ENCODE assay signal across 12 mouse cellular contexts in genomic region chr4:139590446-139590845, GRCm38 (mm10). TPM values are rescaled to one million over a fixed set of nuclear protein-coding genes. Genes with fewer than 3 reads are reported as not detected.
DNase-seq lines count a peak whose midpoint lies in the region; ATAC-seq lines count a peak whose summit lies in the region.
"Had no signal": no experiment of that assay in that cellular context is flagged by ENCODE, and none has a peak within 500 bp of the region (broad histone marks: within the 10 kb centered on the region; RNA-seq: fewer than 3 reads in every experiment).

No protein-coding gene starts in this region.

- H3K27me3 ChIP-seq in midbrain, embryonic 10.5 days (ENCODE audit: low read depth, poor library complexity, severe bottlenecking) = no peaks in the 10 kb centered on the region
- H3K27me3 ChIP-seq in midbrain, embryonic 16.5 days (ENCODE audit: control insufficient read depth, insufficient read depth, low read depth, low read length) = no peaks in the 10 kb centered on the region
- H3K27me3 ChIP-seq in limb, embryonic 10.5 days (ENCODE audit: low read depth, poor library complexity, severe bottlenecking) = no peaks in the 10 kb centered on the region
- H3K27me3 ChIP-seq: liver, embryonic 13.5 days had no signal

- no peak overlapping the region for H3K4me2 ChIP-seq in midbrain, embryonic 16.5 days (ENCODE audit: low read length)
- H3K4me2 ChIP-seq: liver, embryonic 13.5 days had no signal

- no peak for ATAC-seq in midbrain, embryonic 16.5 days
- no peak for ATAC-seq in megakaryocyte, adult 5-6 weeks (ENCODE audit: poor library complexity, severe bottlenecking)

- intact Hi-C loops in left cerebral cortex, postnatal 10 days (cut with DNase I) = no loop called here

- H3K36me3 ChIP-seq in midbrain, embryonic 10.5 days = no peaks in the 10 kb centered on the region
- no peaks in the 10 kb centered on the region for H3K36me3 ChIP-seq in midbrain, embryonic 16.5 days (ENCODE audit: control insufficient read depth, insufficient read depth, low read length)
- H3K36me3 ChIP-seq in limb, embryonic 10.5 days = no peaks in the 10 kb centered on the region
- H3K36me3 ChIP-seq: liver, embryonic 13.5 days had no signal

- peak; percentile 57 for DNase-seq in midbrain, embryonic 10.5 days (ENCODE audit: low spot score)
- DNase-seq in cerebellum, postnatal 14 days = peak; percentile 78 to 89
- peak; percentile 63 for DNase-seq in limb, embryonic 10.5 days (ENCODE audit: low spot score)
- DNase-seq in left cerebral cortex, postnatal 10 days (ENCODE audit: extremely low spot score in 1 of 2, low spot score in 2 of 2) = no peak
- DNase-seq in frontal cortex, postnatal 14 days (ENCODE audit: low spot score in 2 of 2) = no peak
- DNase-seq: kidney, postnatal 36 days; liver, embryonic 13.5 days; thymus, postnatal 14 days had no signal

- H3K4me3 ChIP-seq in midbrain, embryonic 10.5 days = no peak overlapping the region
- no peak overlapping the region for H3K4me3 ChIP-seq in midbrain, embryonic 16.5 days (ENCODE audit: low read depth, low read length)
- H3K4me3 ChIP-seq in limb, embryonic 10.5 days = no peak overlapping the region
- H3K4me3 ChIP-seq: liver, embryonic 13.5 days; megakaryocyte, embryonic 14.5 days had no signal

- H3K9ac ChIP-seq in midbrain, embryonic 16.5 days (ENCODE audit: low read depth, low read length) = no peak overlapping the region
- H3K9ac ChIP-seq: liver, embryonic 13.5 days had no signal

- no peaks in the 10 kb centered on the region for H3K9me3 ChIP-seq in midbrain, embryonic 10.5 days (replicated peaks)
- no peaks in the 10 kb centered on the region for H3K9me3 ChIP-seq in midbrain, embryonic 16.5 days (replicated peaks; ENCODE audit: control insufficient read depth, low read length, poor library complexity, severe bottlenecking)
- H3K9me3 ChIP-seq in limb, embryonic 10.5 days (replicated peaks) = no peaks in the 10 kb centered on the region
- H3K9me3 ChIP-seq: liver, embryonic 13.5 days; megakaryocyte, embryonic 14.5 days had no signal

- WGBS in midbrain, embryonic 10.5 days = 35% methylated on average over 4 of the region's 4 CpGs
- 28% methylated on average over 4 of the region's 4 CpGs for WGBS in midbrain, embryonic 16.5 days
- WGBS in limb, embryonic 10.5 days = 16% methylated on average over 4 of the region's 4 CpGs

- H3K4me1 ChIP-seq in midbrain, embryonic 10.5 days = peaks cover 58% of the 10 kb centered on the region
- no peaks in the 10 kb centered on the region for H3K4me1 ChIP-seq in midbrain, embryonic 16.5 days (ENCODE audit: control insufficient read depth, insufficient read depth, low read length)
- peaks cover 84% of the 10 kb centered on the region for H3K4me1 ChIP-seq in limb, embryonic 10.5 days

- peak overlapping the region; percentile 80 for H3K27ac ChIP-seq in midbrain, embryonic 10.5 days (replicated peaks)
- H3K27ac ChIP-seq in midbrain, embryonic 16.5 days (ENCODE audit: low read length) = no peak overlapping the region
- peak overlapping the region; percentile 78 for H3K27ac ChIP-seq in limb, embryonic 10.5 days
- H3K27ac ChIP-seq: liver, embryonic 13.5 days had no signal

RNA-seq across cellular contexts. Expression of gene Gm21969, which starts 12.5 kb away (rescaled TPM):
- polyA plus RNA-seq in midbrain, embryonic 10.5 days (2016; fragmentation: Nextera tagmentation; extraction: Ambion mirVana) = not detected in 2 replicates
- not detected in 2 replicates for polyA plus RNA-seq in midbrain, embryonic 16.5 days (2015; fragmentation: Nextera tagmentation; extraction: Ambion mirVana)
- not detected in 2 replicates for polyA plus RNA-seq in limb, embryonic 10.5 days (2016; fragmentation: Nextera tagmentation; extraction: Ambion mirVana)
- not detected in 2 replicates for total RNA-seq in megakaryocyte, adult 5-6 weeks (2015)
- not detected in 2 replicates for total RNA-seq in megakaryocyte, adult 5-6 weeks (2017)
- total RNA-seq in left cerebral cortex, postnatal 10 days (2021) = not detected
- total RNA-seq: heart, postnatal 25 days had no signal
- polyA plus RNA-seq: liver, embryonic 13.5 days had no signal

RNA-seq across cellular contexts. Expression of gene Aldh4a1, which starts 32.2 kb away (rescaled TPM):
- 21.3 and 24.2 TPM in 2 replicates for polyA plus RNA-seq in midbrain, embryonic 10.5 days (2016; fragmentation: Nextera tagmentation; extraction: Ambion mirVana)
- 23.5 and 27.0 TPM in 2 replicates for polyA plus RNA-seq in midbrain, embryonic 16.5 days (2015; fragmentation: Nextera tagmentation; extraction: Ambion mirVana)
- polyA plus RNA-seq in limb, embryonic 10.5 days (2016; fragmentation: Nextera tagmentation; extraction: Ambion mirVana) = 25.5 and 26.0 TPM in 2 replicates
- total RNA-seq in megakaryocyte, adult 5-6 weeks (2015) = 4.9 and 5.7 TPM in 2 replicates
- 5.8 and 8.9 TPM in 2 replicates for total RNA-seq in megakaryocyte, adult 5-6 weeks (2017)
- 10 to 100 TPM; 18.4 to 19.1 TPM for total RNA-seq in left cerebral cortex, postnatal 10 days (2021)

Comparison
In these comparisons a context has a peak if more than half of its experiments do, and no peak if none do; other contexts are left out.
1. DNase-seq: peak in midbrain, embryonic 10.5 days (single experiment), cerebellum, postnatal 14 days (2 of 2) and limb, embryonic 10.5 days (single experiment); none in left cerebral cortex, postnatal 10 days (0 of 2) and frontal cortex, postnatal 14 days (0 of 2).